Mouse (Mus musculus): ENCODE data around the gene Sfxn3. TPM values are rescaled to one million over a fixed set of nuclear protein-coding genes. Genes with fewer than 3 reads are reported as not detected.
A peak's percentile ranks its signal among the peaks of the same experiment; 100 is the strongest.

The Sfxn3 gene
- 24.3 and 24.5 TPM in 2 replicates for polyA plus RNA-seq (2015; fragmentation: Nextera tagmentation; extraction: Ambion mirVana)

DNA sequence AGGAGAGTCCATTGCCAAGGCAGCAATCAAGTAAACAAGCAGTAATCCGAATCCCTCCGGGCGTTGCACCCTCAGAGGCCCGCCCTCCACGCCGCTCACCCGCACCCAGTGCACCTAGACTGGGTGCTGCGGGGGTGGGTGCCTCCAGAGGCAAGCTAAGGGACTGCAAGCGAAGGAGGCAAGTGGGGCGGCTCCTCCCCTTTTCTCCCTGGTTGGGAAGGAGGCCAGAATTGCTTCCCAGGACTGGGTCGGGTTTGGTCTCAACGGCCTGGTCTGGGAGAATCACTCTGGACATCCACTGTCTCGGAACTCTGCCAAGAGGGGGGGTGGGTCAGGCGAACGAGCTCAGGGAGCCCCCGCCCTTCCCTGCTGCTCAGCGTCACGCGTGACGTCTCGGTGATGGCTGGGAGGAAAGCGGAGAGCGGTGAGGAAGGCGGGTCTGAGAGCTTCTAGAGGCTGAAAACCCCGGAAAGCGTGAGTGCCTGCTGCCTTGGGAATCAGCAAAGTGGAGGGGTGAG lies at the start of gene Sfxn3:
TSS of gene Sfxn3 (plus strand) at position 87 of the 518 bp plus-strand sequence.
- ATAC-seq (ENCODE audit: insufficient read depth, low FRiP score, low read depth), result peak; percentile 80
- Histone ChIP-seq H3K27me3 (replicated peaks) (peaks cover 18% of the 10 kb centered on the region), H3K36me3 (no peaks in the 10 kb centered on the region), H3K4me1 (peaks cover 30% of the 10 kb centered on the region), H3K27ac (peak within 1 kb of the TSS; percentile 95), H3K9me3 (no peaks in the 10 kb centered on the region), H3K4me2 (peak within 1 kb of the TSS; percentile 92), H3K4me3 (replicated peaks) (peak within 1 kb of the TSS; percentile 54), H3K9ac (peak within 1 kb of the TSS; percentile 47)
- 0% methylated on average over 26 of the region's 26 CpGs for WGBS

DNA sequence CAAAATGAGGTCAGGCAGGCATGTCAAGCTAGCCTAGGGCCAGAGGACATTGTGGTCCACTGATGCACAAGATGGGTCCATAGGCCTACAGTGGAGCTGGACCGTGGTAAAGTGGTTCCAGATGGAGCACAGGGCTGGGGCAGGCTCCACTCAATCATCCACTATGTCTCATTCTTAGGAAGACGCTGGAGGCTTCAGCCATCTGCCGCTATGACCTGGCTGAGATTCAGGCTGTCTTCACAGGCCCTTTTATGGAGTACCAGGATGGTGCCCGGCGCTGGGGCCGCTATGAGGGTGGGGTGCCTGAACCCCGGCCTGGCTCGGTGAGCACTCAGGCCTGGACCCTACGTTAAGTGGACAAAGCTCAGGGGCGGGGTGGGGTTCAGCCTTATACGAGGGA lies 49.5 kb upstream of the Sfxn3 start:
- H3K9me3 ChIP-seq, result no peaks in the 10 kb centered on the region
- H3K9ac ChIP-seq, result no peak overlapping the region

DNA sequence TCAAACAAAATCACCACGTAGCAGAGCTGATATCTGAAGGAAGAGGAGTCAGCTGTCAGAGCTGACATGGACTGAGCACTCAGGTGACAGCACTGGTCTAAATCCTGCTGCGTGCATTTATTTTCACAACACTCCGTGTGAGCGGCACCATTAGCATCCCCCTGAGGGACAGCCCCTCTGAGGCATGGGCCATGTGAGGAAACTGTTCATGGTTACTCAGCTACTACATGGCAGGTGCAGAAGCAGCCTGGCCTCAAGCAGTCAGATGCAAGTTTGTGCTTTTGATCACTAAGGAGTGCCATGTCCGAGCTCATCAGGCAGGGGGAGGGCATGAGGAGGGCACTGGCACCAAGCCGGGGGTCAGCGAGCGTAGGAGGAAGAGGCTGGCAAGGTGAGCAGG lies 47.7 kb upstream of the Sfxn3 start:
- Histone ChIP-seq H3K4me1 (no peaks in the 10 kb centered on the region), H3K9ac (no peak overlapping the region), H3K9me3 (no peaks in the 10 kb centered on the region), H3K36me3 (peaks cover 5% of the 10 kb centered on the region; the same call in 1 of the 2 replicates), H3K4me3 (replicated peaks) (no peak overlapping the region), H3K4me2 (no peak overlapping the region), H3K27me3 (replicated peaks) (no peaks in the 10 kb centered on the region), H3K27ac (no peak overlapping the region)
- 86% methylated on average over 8 of the region's 8 CpGs for WGBS
- ATAC-seq (ENCODE audit: insufficient read depth, low FRiP score, low read depth), result no peak

More for the DNA sequence above, 49.5 kb upstream of the Sfxn3 start:
- H3K27me3 ChIP-seq (replicated peaks), result no peaks in the 10 kb centered on the region
- H3K4me3 ChIP-seq (replicated peaks), result no peak overlapping the region
- H3K4me1 ChIP-seq, result no peaks in the 10 kb centered on the region
- ATAC-seq (ENCODE audit: insufficient read depth, low FRiP score, low read depth), result no peak
- H3K36me3 ChIP-seq, result peaks cover 5% of the 10 kb centered on the region; the same call in 1 of the 2 replicates
- H3K4me2 ChIP-seq, result no peak overlapping the region
- WGBS, result 78% methylated on average over 11 of the region's 11 CpGs
- no peak overlapping the region for H3K27ac ChIP-seq

DNA sequence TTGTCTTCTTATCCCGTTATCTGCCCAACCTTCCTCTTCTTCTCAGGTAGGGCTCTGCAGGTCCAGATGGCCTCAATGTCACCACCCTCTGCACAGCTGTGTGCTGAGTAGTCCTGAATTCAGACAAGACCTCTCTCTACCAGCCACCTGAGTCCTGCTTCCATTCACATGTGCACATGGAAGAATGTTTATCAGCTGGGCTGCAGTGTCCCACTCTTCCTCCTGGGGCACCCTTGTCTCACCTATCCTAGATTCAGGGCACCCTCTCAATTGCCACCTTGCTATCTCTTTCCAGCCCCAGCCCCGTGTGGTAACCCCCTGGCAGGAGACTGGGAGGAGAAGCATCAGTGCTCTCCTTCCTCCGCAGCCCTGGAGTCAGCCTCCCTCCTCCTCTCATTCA lies 45.0 kb upstream of the Sfxn3 start:
- Histone ChIP-seq H3K4me1 (peaks cover 14% of the 10 kb centered on the region), H3K27ac (no peak overlapping the region), H3K9ac (no peak overlapping the region), H3K4me2 (no peak overlapping the region), H3K4me3 (replicated peaks) (no peak overlapping the region), H3K27me3 (replicated peaks) (no peaks in the 10 kb centered on the region), H3K36me3 (peaks cover 5% of the 10 kb centered on the region; the same call in 1 of the 2 replicates), H3K9me3 (no peaks in the 10 kb centered on the region)
- ATAC-seq (ENCODE audit: insufficient read depth, low FRiP score, low read depth), result no peak
- WGBS, result 55% methylated on average over 3 of the region's 3 CpGs

DNA sequence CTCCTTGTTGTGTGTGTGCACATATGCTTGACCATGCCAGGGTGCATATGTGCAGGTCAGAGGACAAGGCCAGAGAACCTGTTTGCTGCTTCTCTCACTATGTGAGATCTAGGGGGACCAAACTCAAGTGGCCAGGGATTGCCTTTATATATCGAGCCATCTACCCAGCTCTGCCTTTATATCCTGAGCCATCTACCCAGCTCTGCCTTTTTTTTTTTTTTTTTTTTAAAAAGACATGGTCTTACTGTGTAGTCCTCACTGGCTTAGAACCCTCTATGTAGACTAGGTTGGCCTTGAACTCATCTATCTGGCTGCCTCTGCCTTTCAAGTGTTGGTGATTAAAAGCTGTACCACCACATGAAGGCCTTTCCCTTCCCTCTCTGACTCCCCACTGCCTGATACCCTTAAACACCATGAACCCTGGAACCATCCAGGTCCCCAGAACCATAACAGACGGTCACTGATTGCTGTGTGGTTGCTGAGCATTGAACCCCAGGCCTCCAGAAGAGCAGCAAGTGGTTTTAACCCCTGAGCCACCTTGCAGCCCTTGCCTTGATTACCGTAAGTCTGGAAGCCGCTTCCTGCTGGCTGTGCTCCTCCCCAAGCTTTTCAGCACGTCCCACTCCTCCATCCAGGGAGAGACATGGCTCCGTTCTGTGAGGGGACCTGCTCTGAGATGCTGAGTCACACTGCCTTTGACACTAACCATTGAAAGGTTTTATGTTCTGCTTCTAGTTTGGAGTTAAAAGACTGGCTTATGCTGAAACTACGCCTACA lies 43.4 kb upstream of the Sfxn3 start:
- H3K4me1 ChIP-seq, result peaks cover 25% of the 10 kb centered on the region
- no peak overlapping the region for H3K4me3 ChIP-seq (replicated peaks)
- H3K9me3 ChIP-seq, result no peaks in the 10 kb centered on the region
- peaks cover 5% of the 10 kb centered on the region; the same call in 1 of the 2 replicates for H3K36me3 ChIP-seq
- 82% methylated on average over 7 of the region's 7 CpGs for whole genome bisulfite sequencing
- no peaks in the 10 kb centered on the region for H3K27me3 ChIP-seq (replicated peaks)
- no peak overlapping the region for H3K27ac ChIP-seq
- no peak for ATAC-seq (ENCODE audit: insufficient read depth, low FRiP score, low read depth)
- no peak overlapping the region for H3K9ac ChIP-seq
- H3K4me2 ChIP-seq, result no peak overlapping the region

DNA sequence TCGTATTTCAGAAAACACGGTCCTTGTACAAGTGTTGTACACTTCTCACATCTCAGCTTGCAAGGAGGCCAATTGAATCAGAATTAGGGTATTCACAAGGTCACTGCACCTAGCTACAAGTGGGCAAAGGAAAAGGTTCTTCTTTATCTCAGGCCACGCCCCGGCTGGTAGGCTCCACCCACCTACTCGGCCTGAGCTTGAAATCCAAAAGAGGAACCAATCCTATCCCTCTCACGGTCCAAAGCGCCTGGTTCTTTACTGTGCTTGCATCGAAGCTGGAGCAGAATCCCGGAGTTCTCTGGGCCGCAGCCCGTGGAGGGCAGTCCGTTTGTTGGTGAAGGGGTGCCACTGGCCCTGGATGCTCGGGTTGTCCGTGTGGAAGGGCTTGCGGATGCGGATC lies 41.9 kb upstream of the Sfxn3 start, which contains the start of gene Twnk:
TSS of gene Twnk (plus strand) at position 220 of the 400 bp plus-strand sequence.
- peak within 1 kb of the TSS; percentile 99 for H3K4me3 ChIP-seq (replicated peaks)
- no peak for ATAC-seq (ENCODE audit: insufficient read depth, low FRiP score, low read depth)
- H3K4me1 ChIP-seq, result peaks cover 25% of the 10 kb centered on the region
- peak within 1 kb of the TSS; percentile 77 for H3K9ac ChIP-seq
- WGBS, result 11% methylated on average over 16 of the region's 16 CpGs
- no peaks in the 10 kb centered on the region for H3K27me3 ChIP-seq (replicated peaks)
- H3K27ac ChIP-seq, result peak within 1 kb of the TSS; percentile 85
- H3K4me2 ChIP-seq, result peak within 1 kb of the TSS; percentile 93
- no peaks in the 10 kb centered on the region for H3K9me3 ChIP-seq
- peaks cover 13% of the 10 kb centered on the region for H3K36me3 ChIP-seq

DNA sequence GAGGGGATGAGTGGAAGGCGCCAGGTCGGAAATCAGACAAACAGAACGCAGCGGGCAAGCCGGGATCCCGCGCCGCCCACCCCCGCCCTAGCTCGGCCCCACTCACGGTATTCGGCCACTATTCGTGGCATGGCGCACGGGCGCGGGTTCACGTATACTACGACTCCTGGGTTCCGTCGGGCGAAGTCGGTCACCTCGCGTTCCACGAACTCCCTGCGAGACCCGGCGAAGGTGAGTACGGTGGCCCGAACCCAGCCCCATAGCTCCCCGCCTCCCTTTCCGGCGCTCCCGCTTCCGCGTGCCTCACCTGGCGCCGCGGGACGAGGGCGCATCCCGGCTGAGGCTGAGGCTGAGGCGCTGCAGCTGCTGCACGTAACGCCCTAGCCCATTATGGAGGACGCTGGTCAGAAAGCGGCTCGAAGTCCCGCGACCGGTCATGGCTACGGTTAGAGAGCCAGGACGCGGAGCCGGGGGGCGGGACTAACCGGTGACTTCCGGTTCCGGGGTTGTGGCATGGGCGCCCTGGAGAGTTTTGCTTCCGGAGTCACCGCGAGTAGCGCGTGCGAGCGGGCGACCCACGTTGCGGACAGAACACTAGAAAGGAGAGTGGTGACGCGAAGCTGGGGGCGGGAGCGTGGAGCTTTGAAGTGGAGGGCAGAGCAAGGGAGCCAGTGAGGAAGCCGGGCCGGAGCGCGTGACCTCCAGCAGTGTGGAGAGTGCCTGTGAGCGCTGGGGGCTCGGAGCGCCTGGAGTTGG lies 41.2 kb upstream of the Sfxn3 start, which contains the start of gene Mrpl43:
TSS of gene Mrpl43 (minus strand) at position 486 of the 756 bp plus-strand sequence.
- H3K36me3 ChIP-seq, result peaks cover 17% of the 10 kb centered on the region

DNA sequence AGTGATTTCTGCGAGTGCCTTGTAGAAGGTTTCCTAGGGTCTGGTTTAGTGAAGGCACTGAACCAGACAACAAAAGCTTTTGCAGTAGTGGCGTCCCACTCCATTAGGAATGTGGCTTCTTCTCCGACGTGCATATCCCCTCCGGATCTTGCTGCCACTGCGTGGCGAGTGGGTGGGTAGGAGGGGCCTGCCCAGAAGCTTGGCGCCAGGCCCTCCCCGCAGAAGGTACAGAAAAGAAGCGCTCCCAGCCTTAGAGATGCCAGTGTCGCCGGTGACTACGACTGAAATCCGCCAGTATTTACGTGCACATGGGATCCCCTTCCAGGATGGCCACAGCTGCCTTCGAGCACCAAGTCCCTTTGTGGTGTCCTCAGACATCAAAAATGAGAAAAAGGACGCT lies 40.3 kb upstream of the Sfxn3 start:
- peak overlapping the region; percentile 99 for H3K4me3 ChIP-seq (replicated peaks)
- peak overlapping the region; percentile 65; the same call in 1 of the 2 replicates for H3K9ac ChIP-seq
- peaks cover 25% of the 10 kb centered on the region for H3K4me1 ChIP-seq
- ATAC-seq (ENCODE audit: insufficient read depth, low FRiP score, low read depth), result no peak
- H3K36me3 ChIP-seq, result peaks cover 13% of the 10 kb centered on the region; the same call in 1 of the 2 replicates
- WGBS, result 27% methylated on average over 17 of the region's 17 CpGs
- H3K27me3 ChIP-seq (replicated peaks), result no peaks in the 10 kb centered on the region
- H3K9me3 ChIP-seq, result no peaks in the 10 kb centered on the region
- peak overlapping the region; percentile 93 for H3K4me2 ChIP-seq
- peak overlapping the region; percentile 85 for H3K27ac ChIP-seq

More for the DNA sequence above, 41.2 kb upstream of the Sfxn3 start, which contains the start of gene Mrpl43:
- H3K4me1 ChIP-seq, result peaks cover 25% of the 10 kb centered on the region
- H3K27me3 ChIP-seq (replicated peaks), result no peaks in the 10 kb centered on the region
- WGBS, result under 1% methylated on average over 82 of the region's 82 CpGs
- ATAC-seq (ENCODE audit: insufficient read depth, low FRiP score, low read depth), result peak; percentile 92
- peak within 1 kb of the TSS; percentile 93 for H3K4me2 ChIP-seq
- peak within 1 kb of the TSS; percentile 77 for H3K9ac ChIP-seq
- peak within 1 kb of the TSS; percentile 85 for H3K27ac ChIP-seq
- H3K4me3 ChIP-seq (replicated peaks), result peak within 1 kb of the TSS; percentile 99
- H3K9me3 ChIP-seq, result no peaks in the 10 kb centered on the region

DNA sequence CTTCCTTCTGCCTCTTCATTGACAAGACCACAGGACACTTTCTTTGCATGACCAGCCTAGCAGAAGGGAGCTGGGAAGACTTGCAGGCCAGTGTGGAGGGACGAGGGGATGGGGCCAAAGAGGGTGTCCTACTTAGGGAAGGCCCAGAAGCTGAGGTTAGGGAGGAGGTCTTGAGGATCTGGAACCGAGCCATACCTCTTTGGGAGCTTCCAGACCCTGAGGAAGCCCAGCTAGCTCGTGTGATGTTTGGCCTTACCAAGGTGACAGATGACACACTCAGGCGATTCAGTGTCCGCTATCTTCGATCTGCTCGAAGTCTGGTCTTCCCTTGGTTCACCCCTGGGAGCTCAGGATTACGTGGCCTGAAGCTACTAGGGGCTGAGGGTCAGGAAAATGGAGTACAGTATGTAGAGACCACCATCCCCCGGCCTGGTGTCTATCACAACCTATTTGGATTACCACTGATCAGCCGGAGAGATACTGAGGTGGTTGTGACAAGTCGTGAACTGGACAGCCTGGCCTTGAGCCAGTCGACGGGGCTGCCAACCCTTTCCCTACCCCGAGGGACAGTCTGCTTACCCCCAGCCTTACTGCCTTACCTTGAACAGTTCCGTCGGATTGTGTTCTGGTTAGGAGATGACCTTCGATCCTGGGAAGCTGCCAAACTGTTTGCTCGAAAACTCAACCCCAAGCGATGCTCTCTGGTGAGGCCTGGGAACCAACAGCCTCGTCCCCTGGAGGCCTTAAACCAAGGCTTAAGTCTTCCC lies 39.7 kb upstream of the Sfxn3 start:
- no peaks in the 10 kb centered on the region for H3K9me3 ChIP-seq
- peak overlapping the region; percentile 99 for H3K4me3 ChIP-seq (replicated peaks)
- H3K4me2 ChIP-seq, result peak overlapping the region; percentile 93
- H3K4me1 ChIP-seq, result peaks cover 25% of the 10 kb centered on the region
- no peaks in the 10 kb centered on the region for H3K27me3 ChIP-seq (replicated peaks)
- 0 out of 2 replicates have a peak overlapping the region, but pooled peaks have one; percentile 65 for H3K9ac ChIP-seq
- ATAC-seq (ENCODE audit: insufficient read depth, low FRiP score, low read depth), result no peak
- no peak overlapping the region for H3K27ac ChIP-seq
- 80% methylated on average over 20 of the region's 20 CpGs for WGBS
- peaks cover 13% of the 10 kb centered on the region; the same call in 1 of the 2 replicates for H3K36me3 ChIP-seq

DNA sequence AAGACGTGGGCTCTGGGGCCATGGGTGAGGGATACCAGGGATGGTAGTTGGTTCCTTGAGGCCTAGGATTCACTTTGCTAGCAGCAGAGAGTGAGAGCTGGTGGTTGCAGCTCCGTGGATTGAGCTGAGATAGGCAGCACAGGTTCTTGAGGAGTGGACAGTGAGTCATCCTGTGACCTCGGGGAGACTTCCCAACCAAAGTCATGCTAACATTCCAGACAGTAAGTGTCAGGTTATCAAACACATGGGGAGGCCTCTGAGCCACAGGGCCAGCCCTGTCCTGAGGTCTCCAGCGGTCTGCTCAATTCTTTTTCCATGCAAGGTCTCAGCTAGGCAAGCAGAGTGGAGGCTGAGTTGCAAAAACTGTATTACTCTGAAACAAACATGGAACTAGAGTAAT lies 36.7 kb upstream of the Sfxn3 start:
- no peak overlapping the region for H3K9ac ChIP-seq
- no peak overlapping the region for H3K4me2 ChIP-seq
- peaks cover 37% of the 10 kb centered on the region for H3K4me1 ChIP-seq
- no peak overlapping the region for H3K4me3 ChIP-seq (replicated peaks)
- no peaks in the 10 kb centered on the region for H3K27me3 ChIP-seq (replicated peaks)
- peaks cover 13% of the 10 kb centered on the region; the same call in 1 of the 2 replicates for H3K36me3 ChIP-seq
- no peaks in the 10 kb centered on the region for H3K9me3 ChIP-seq
- WGBS, result 80% methylated on average over 4 of the region's 4 CpGs
- H3K27ac ChIP-seq, result no peak overlapping the region
- ATAC-seq (ENCODE audit: insufficient read depth, low FRiP score, low read depth), result no peak

DNA sequence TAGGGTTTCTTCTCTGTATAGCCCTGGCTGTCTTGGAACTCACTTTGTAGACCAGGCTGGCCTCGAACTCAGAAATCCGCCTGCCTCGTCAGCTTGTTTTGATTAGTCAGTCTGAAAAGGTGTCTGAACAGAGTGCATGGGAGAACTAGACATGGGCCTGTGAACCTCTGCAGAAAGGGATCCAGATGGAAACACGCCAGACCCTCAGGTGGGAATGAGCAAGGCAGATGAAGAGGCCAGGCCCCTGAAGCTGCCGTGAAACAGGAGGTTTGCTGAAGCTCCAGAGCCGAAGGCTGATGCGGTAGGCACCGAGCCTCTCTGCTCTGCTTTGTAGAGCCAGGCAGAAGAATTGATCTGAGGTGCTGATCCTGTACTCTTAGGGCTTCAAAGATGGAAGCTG lies 35.1 kb upstream of the Sfxn3 start:
- H3K9ac ChIP-seq, result no peak overlapping the region
- H3K4me1 ChIP-seq, result peaks cover 38% of the 10 kb centered on the region

More for the DNA sequence above, 35.1 kb upstream of the Sfxn3 start:
- no peaks in the 10 kb centered on the region for H3K27me3 ChIP-seq (replicated peaks)
- ATAC-seq (ENCODE audit: insufficient read depth, low FRiP score, low read depth), result no peak
- H3K4me2 ChIP-seq, result no peak overlapping the region
- H3K27ac ChIP-seq, result no peak overlapping the region
- peaks cover 13% of the 10 kb centered on the region; the same call in 1 of the 2 replicates for H3K36me3 ChIP-seq
- H3K4me3 ChIP-seq (replicated peaks), result no peak overlapping the region
- H3K9me3 ChIP-seq, result no peaks in the 10 kb centered on the region
- WGBS, result 89% methylated on average over 8 of the region's 8 CpGs

All from stomach, embryonic 15.5 days (tissue).